ENCODE assay signal across 16 mouse cellular contexts in the genomic region with DNA sequence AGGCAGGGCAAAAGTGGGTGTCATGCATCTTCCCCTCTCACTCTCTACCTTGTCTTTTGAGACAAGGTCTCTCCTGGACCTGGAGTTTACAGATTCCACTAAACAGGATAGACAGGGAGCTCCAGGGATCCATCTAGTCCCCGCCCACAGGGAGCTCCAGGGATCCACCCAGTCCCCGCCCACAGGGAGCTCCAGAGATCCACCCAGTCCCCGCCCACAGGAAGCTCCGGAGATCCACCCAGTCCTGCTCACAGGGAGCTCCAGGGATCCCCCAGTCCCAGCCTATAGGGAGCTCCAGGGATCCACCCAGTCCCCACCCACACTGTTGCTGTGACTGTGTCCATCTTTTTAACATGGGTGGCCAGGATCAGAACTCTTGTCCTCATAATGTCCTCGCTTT. TPM values are rescaled to one million over a fixed set of nuclear protein-coding genes. Genes with fewer than 3 reads are reported as not detected.
DNase-seq lines count a peak whose midpoint lies in the region; ATAC-seq and TF ChIP-seq lines count a peak whose summit lies in the region.
"Had no signal": no experiment of that assay in that cellular context is flagged by ENCODE, and none has a peak within 500 bp of the region (broad histone marks: within the 10 kb centered on the region; RNA-seq: fewer than 3 reads in every experiment).

No protein-coding gene starts in this region.

- no peak for TF ChIP-seq CTCF in heart, postnatal 0 days (IDR thresholded peaks at IDR 0.05; ENCODE audit: low read depth)

- no peak overlapping the region for H3K4me2 ChIP-seq in heart, postnatal 0 days (ENCODE audit: low read depth, low read length)
- no peak overlapping the region for H3K4me2 ChIP-seq in heart, embryonic 11.5 days
- no peak overlapping the region for H3K4me2 ChIP-seq in intestine, embryonic 14.5 days (ENCODE audit: low read length)
- H3K4me2 ChIP-seq: hindbrain, embryonic 13.5 days; midbrain, embryonic 13.5 days had no signal

- no peaks in the 10 kb centered on the region for H3K36me3 ChIP-seq in heart, postnatal 0 days (replicated peaks; ENCODE audit: control insufficient read depth, insufficient read depth, low read length)
- no peaks in the 10 kb centered on the region for H3K36me3 ChIP-seq in heart, embryonic 11.5 days (ENCODE audit: control insufficient read depth, insufficient read depth, low read length)
- H3K36me3 ChIP-seq in intestine, embryonic 14.5 days (ENCODE audit: control insufficient read depth, insufficient read depth, low read length) = no peaks in the 10 kb centered on the region
- H3K36me3 ChIP-seq: hindbrain, embryonic 13.5 days; midbrain, embryonic 13.5 days had no signal

- H3K4me1 ChIP-seq in heart, postnatal 0 days (ENCODE audit: control insufficient read depth, insufficient read depth) = peaks cover 30% of the 10 kb centered on the region
- H3K4me1 ChIP-seq in heart, embryonic 11.5 days (ENCODE audit: control insufficient read depth, insufficient read depth, low read length) = no peaks in the 10 kb centered on the region
- peaks cover 4% of the 10 kb centered on the region for H3K4me1 ChIP-seq in intestine, embryonic 14.5 days (replicated peaks; ENCODE audit: control insufficient read depth, insufficient read depth, low read length)

- peak overlapping the region; percentile 55; the same call in 1 of the 2 replicates for H3K27ac ChIP-seq in heart, postnatal 0 days (ENCODE audit: low read depth)
- H3K27ac ChIP-seq in heart, embryonic 11.5 days (ENCODE audit: low read depth, low read length) = no peak overlapping the region
- peak overlapping the region; percentile 43; the same call in 1 of the 2 replicates for H3K27ac ChIP-seq in intestine, embryonic 14.5 days (ENCODE audit: low read depth)
- H3K27ac ChIP-seq: hindbrain, embryonic 13.5 days; kidney, postnatal 0 days; midbrain, embryonic 13.5 days had no signal

- H3K27me3 ChIP-seq in heart, postnatal 0 days (ENCODE audit: control insufficient read depth, insufficient read depth, low read length) = no peaks in the 10 kb centered on the region
- H3K27me3 ChIP-seq in heart, embryonic 11.5 days (ENCODE audit: control insufficient read depth, insufficient read depth, low read length) = no peaks in the 10 kb centered on the region
- no peaks in the 10 kb centered on the region for H3K27me3 ChIP-seq in intestine, embryonic 14.5 days (replicated peaks; ENCODE audit: control insufficient read depth, insufficient read depth, low read length)
- H3K27me3 ChIP-seq: hindbrain, embryonic 13.5 days; midbrain, embryonic 13.5 days had no signal

- 78% methylated on average over 5 of the region's 5 CpGs for WGBS in heart, postnatal 0 days
- 67% methylated on average over 5 of the region's 5 CpGs for WGBS in heart, embryonic 11.5 days (ENCODE audit: insufficient replicate concordance)
- WGBS in intestine, embryonic 14.5 days = 82% methylated on average over 5 of the region's 5 CpGs

- no peak overlapping the region for H3K9ac ChIP-seq in heart, postnatal 0 days (replicated peaks; ENCODE audit: low read depth, low read length)
- no peak overlapping the region for H3K9ac ChIP-seq in heart, embryonic 11.5 days (ENCODE audit: low read depth, low read length)
- H3K9ac ChIP-seq in intestine, embryonic 14.5 days (ENCODE audit: low read length) = no peak overlapping the region
- H3K9ac ChIP-seq: hindbrain, embryonic 13.5 days; midbrain, embryonic 13.5 days had no signal

- no peak for ATAC-seq in heart, postnatal 0 days (ENCODE audit: insufficient read depth, low read depth)
- ATAC-seq in heart, embryonic 11.5 days (replicated peaks; ENCODE audit: insufficient number of reproducible peaks, low FRiP score, low TSS enrichment) = no peak
- ATAC-seq in intestine, embryonic 14.5 days (replicated peaks; ENCODE audit: low FRiP score, low TSS enrichment, low read depth) = no peak
- ATAC-seq: lung, postnatal 0 days; midbrain, embryonic 13.5 days had no signal

- TF ChIP-seq EP300 in heart, postnatal 0 days (IDR thresholded peaks at IDR 0.05; ENCODE audit: low read depth) = no peak

- H3K4me3 ChIP-seq in heart, postnatal 0 days (ENCODE audit: low read depth, low read length) = no peak overlapping the region
- H3K4me3 ChIP-seq in heart, embryonic 11.5 days (ENCODE audit: low read depth, low read length) = no peak overlapping the region
- H3K4me3 ChIP-seq in intestine, embryonic 14.5 days (ENCODE audit: low read depth, low read length) = no peak overlapping the region
- H3K4me3 ChIP-seq: erythroblast, embryonic 14.5 days; hindbrain, embryonic 13.5 days; midbrain, embryonic 13.5 days had no signal

- intact Hi-C loops in left cerebral cortex, postnatal 4 days (cut with DNase I) = no loop called here

- peak; percentile 23 for DNase-seq in adrenal gland, adult 8-10 months
- no peak for DNase-seq in adrenal gland, postnatal 4 days (ENCODE audit: low spot score in 2 of 2)
- DNase-seq in heart, postnatal 0 days (ENCODE audit: low spot score) = no peak
- peak; percentile 42 for DNase-seq in 3T3-L1 (ENCODE audit: low read depth, low spot score)
- no peak for DNase-seq in intestine, embryonic 14.5 days (ENCODE audit: low spot score)
- DNase-seq in left cerebral cortex, postnatal 4 days = no peak
- DNase-seq in neural tube, embryonic 10.5 days (ENCODE audit: extremely low spot score, low spot score) = no peak
- DNase-seq: cerebellum, adult 11 months; layer of hippocampus, postnatal 36 days; thymus, adult 2 months had no signal

- H3K9me3 ChIP-seq in heart, postnatal 0 days (replicated peaks; ENCODE audit: control insufficient read depth, low read length) = no peaks in the 10 kb centered on the region
- no peaks in the 10 kb centered on the region for H3K9me3 ChIP-seq in heart, embryonic 11.5 days (replicated peaks; ENCODE audit: control insufficient read depth, low read length)
- no peaks in the 10 kb centered on the region for H3K9me3 ChIP-seq in intestine, embryonic 14.5 days (ENCODE audit: control insufficient read depth, low read length)
- H3K9me3 ChIP-seq: hindbrain, embryonic 13.5 days; midbrain, embryonic 13.5 days had no signal

RNA-seq across cellular contexts. Expression of gene Ablim1, which starts 16.7 kb away (rescaled TPM):
- total RNA-seq in adrenal gland, adult 8-10 months (2022) = 10 to 100 TPM; 31.0 to 43.9 (median 33.1) TPM
- total RNA-seq in adrenal gland, postnatal 4 days (2021) = 10 to 100 TPM; 50.9 to 59.8 TPM
- 169 and 235 TPM in 2 replicates for total RNA-seq in heart, postnatal 0 days (2014; rRNA removed; ENCODE audit: low replicate concordance)
- 82.6 and 106 TPM in 2 replicates for polyA plus RNA-seq in heart, postnatal 0 days (2015; fragmentation: Nextera tagmentation; extraction: Ambion mirVana)
- 45.8 and 52.1 TPM in 2 replicates for polyA plus RNA-seq in heart, embryonic 11.5 days (2014; fragmentation: Nextera tagmentation; extraction: Ambion mirVana)
- 28.3 and 30.2 TPM in 2 replicates for polyA plus RNA-seq in intestine, embryonic 14.5 days (2014; fragmentation: Nextera tagmentation; extraction: Ambion mirVana)
- 100 to 1,000 TPM; 204 to 208 TPM for total RNA-seq in left cerebral cortex, postnatal 4 days (2021)

Comparison
In these comparisons a context has a peak if more than half of its experiments do, and no peak if none do; other contexts are left out.
1. DNase-seq: peak in adrenal gland, adult 8-10 months (single experiment) and 3T3-L1 (single experiment); none in adrenal gland, postnatal 4 days (0 of 2), heart, postnatal 0 days (single experiment), intestine, embryonic 14.5 days (single experiment), left cerebral cortex, postnatal 4 days (single experiment) and neural tube, embryonic 10.5 days (single experiment).